Mouse (Mus musculus) lung, postnatal 0 days (tissue): ENCODE measurements around the gene Fam227b. TPM values are rescaled to one million over a fixed set of nuclear protein-coding genes. Genes with fewer than 3 reads are reported as not detected.

Experiments
- ATAC-seq: fragments of 200-750 bp; cut with Nextera tagmentation; 2 replicates; pipeline ENCODE4 v1.8.0; 2017; ENCODE audit warnings: moderate library complexity
- DNase-seq: peaks from one replicate; pipeline ENCODE4 v3.0.0-alpha.2; 2016; ENCODE audit warnings: low spot score
- H3K27ac ChIP-seq: fragments of 300-500 bp; sonication (generic); 2 replicates; pipeline ENCODE4 v1.5.1; 2014; ENCODE audit warnings: antibody characterized with exemption, mild to moderate bottlenecking, low read length, mixed read lengths
- H3K27me3 ChIP-seq: fragments of 300-500 bp; sonication (generic); replicated peaks from 2 replicates; pipeline ENCODE4 v1.6.1; 2014; ENCODE audit warnings: low read length, mixed read lengths; ENCODE audit not compliant: insufficient read depth
- H3K36me3 ChIP-seq: fragments of 300-500 bp; sonication (generic); 2 replicates; pipeline ENCODE4 v1.6.1; 2014; ENCODE audit warnings: low read length, mixed read lengths; ENCODE audit not compliant: insufficient read depth
- H3K4me1 ChIP-seq: fragments of 300-500 bp; sonication (generic); 2 replicates; pipeline ENCODE4 v1.6.1; 2014; ENCODE audit warnings: antibody characterized with exemption, low read depth, low read length, mixed read lengths; ENCODE audit not compliant: insufficient read depth
- H3K4me2 ChIP-seq: fragments of 300-500 bp; sonication (generic); replicated peaks from 2 replicates; pipeline ENCODE4 v1.6.1; 2014; ENCODE audit warnings: low read depth, mild to moderate bottlenecking, low read length, moderate library complexity, mixed read lengths
- H3K4me3 ChIP-seq: fragments of 300-500 bp; sonication (generic); 2 replicates; pipeline ENCODE4 v1.5.1; 2014; ENCODE audit warnings: low read depth, low read length
- H3K9ac ChIP-seq: fragments of 300-500 bp; sonication (generic); replicated peaks from 2 replicates; pipeline ENCODE4 v1.6.1; 2014; ENCODE audit warnings: low read depth, mild to moderate bottlenecking
- H3K9me3 ChIP-seq: fragments of 300-500 bp; sonication (generic); 2 replicates; pipeline ENCODE4 v1.6.1; 2016; ENCODE audit warnings: low read length, mixed read lengths
- CTCF ChIP-seq: IDR thresholded peaks from 2 replicates; pipeline ENCODE4 v1.5.1; 2016; ENCODE audit warnings: antibody characterized with exemption, mild to moderate bottlenecking
- EP300 ChIP-seq: IDR thresholded peaks from 2 replicates; pipeline ENCODE4 v1.6.1; 2016; ENCODE audit warnings: antibody characterized with exemption, mild to moderate bottlenecking, control low read depth
- WGBS: fragments of 180-500 bp; shearing (Covaris S2); extraction: QIAGEN DNeasy Blood & Tissue Kit; methylation state at CpG from one replicate; pipeline ENCODE4 v1.1.7; 2014; 5-methylcytosine and 5-hydroxymethylcytosine counted together
- polyA plus RNA-seq: library from polyadenylated mRNA; unstranded; fragments of >200 nt; fragmentation: Nextera tagmentation; extraction: Ambion mirVana; gene quantifications from 2 replicates; pipeline ENCODE4 v1.2.1, GENCODE M21; 2015

The Fam227b gene
- polyA plus RNA-seq: not detected in 2 replicates

DNA sequence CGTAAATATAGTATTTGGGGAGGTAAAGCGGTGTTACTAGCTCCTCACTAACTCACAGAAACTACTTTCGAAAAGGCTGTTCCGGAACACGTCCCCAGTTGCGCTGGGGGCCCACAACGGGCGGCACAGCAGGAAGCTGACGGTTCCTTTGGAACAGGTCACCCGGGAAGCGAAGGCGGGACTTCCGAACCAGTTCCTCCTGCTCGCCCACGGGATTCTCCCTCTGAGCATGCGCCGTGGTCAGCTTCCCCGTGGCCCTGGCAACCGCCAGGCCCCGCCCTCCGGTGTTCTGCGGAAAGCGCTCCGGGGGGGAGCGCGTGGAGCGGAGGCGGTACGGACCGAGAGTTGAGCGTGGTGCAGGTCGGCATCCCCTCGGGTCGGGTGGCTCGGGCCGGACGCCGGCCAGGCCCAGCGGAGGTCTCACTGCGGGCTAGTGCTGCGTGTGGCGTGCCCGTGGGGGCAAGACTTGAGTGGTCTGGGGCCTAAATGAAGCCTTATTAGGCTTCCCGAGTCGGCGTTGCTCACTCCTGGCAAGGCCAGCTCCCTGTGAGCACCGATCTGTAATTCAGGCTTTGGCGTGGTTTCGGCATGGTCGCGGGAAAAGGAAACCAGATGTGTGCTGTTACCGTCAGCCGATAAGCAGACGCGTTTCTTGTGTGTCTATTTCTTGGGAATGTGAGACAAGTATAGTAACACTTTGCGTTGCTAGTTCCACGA is at the start of gene Fam227b, which contains the start of gene Dtwd1:
Fam227b (minus strand) TSS at position 150 of the 717 bp plus-strand sequence.
Dtwd1 (plus strand) TSS at position 287 of the 717 bp plus-strand sequence.
- Histone ChIP-seq H3K9me3 (no peaks in the 10 kb centered on the region), H3K9ac (peak within 1 kb of the TSS; percentile 83), H3K36me3 (no peaks in the 10 kb centered on the region), H3K4me2 (peak within 1 kb of the TSS; percentile 63), H3K4me3 (peak within 1 kb of the TSS; percentile 79), H3K27me3 (no peaks in the 10 kb centered on the region), H3K4me1 (no peaks in the 10 kb centered on the region), H3K27ac (peak within 1 kb of the TSS; percentile 97)
- peak; percentile 99 for DNase-seq
- TF ChIP-seq EP300 (no peak; the same call in 1 of the 2 replicates), CTCF (no peak)
- peak; percentile 98 for ATAC-seq
- WGBS: under 1% methylated on average over 57 of the region's 57 CpGs

DNA sequence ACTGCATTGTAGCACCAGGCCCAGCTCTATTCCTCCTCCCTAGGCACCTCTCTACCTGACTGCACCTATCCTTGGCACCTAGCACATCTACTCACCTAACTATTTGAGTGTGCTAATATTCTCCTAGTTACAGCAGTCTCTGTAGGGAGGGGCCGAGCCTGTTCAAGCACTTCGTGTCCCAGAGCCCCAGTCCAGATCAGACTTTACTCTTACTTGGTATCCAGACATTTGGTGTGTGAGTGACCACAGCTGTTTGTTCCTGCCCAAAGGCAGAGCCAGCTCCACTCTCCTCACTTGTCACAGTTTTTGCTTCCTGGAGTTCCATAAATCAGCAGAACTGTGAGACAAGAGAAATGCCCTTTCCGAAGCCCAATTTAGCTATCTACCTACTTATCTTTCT is 47.2 kb upstream of the Fam227b start:
- H3K9me3 ChIP-seq: no peaks in the 10 kb centered on the region
- H3K4me1 ChIP-seq: no peaks in the 10 kb centered on the region
- DNase-seq (peak; percentile 51), ATAC-seq (peak; percentile 48; the same call in 1 of the 2 replicates)
- H3K4me3 ChIP-seq: no peak overlapping the region
- no peak overlapping the region for H3K4me2 ChIP-seq
- TF ChIP-seq CTCF: no peak
- TF ChIP-seq EP300: no peak
- WGBS: 67% methylated on average over 3 of the region's 3 CpGs
- H3K9ac ChIP-seq: no peak overlapping the region
- no peaks in the 10 kb centered on the region for H3K27me3 ChIP-seq
- H3K36me3 ChIP-seq: no peaks in the 10 kb centered on the region
- H3K27ac ChIP-seq: no peak overlapping the region

DNA sequence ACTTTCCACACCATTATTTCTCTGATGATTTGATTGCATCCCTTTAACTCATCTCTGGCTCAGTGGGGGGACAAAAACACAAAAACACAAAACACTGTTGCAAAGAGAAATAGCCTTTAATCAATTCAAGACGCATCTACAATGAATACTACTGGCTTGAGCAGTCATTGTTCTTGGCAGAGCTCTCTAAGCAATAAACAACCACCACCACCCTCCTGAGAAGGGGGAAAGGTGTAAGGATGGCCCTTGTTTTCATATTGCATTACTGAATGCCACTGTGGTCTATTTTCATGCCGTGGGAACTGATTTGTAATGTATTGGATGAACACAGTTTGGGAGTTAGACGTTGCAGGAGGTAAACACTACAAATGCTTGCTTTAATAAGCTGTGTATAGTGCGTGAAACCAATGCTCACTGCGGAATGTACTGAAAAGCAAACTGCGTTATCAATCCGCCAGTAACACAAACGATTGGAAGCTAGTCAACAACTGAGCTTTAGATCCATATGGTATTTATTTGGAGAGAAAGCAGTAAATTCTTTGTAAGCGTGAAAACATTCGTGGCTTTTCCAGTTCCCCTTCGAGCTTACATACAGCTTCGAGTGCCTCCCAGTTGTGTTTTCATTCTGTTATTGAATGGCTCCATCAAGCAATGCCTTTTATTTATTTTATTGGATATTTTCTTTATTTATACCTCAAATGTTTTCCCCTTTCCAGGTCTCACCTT is 44.0 kb upstream of the Fam227b start:
- DNase-seq (no peak), ATAC-seq (no peak)
- WGBS: 73% methylated on average over 12 of the region's 12 CpGs
- Histone ChIP-seq H3K9me3 (no peaks in the 10 kb centered on the region), H3K27me3 (no peaks in the 10 kb centered on the region), H3K9ac (no peak overlapping the region), H3K4me3 (no peak overlapping the region), H3K4me1 (no peaks in the 10 kb centered on the region), H3K4me2 (no peak overlapping the region), H3K27ac (no peak overlapping the region), H3K36me3 (no peaks in the 10 kb centered on the region)
- no peak for TF ChIP-seq EP300
- no peak for TF ChIP-seq CTCF

DNA sequence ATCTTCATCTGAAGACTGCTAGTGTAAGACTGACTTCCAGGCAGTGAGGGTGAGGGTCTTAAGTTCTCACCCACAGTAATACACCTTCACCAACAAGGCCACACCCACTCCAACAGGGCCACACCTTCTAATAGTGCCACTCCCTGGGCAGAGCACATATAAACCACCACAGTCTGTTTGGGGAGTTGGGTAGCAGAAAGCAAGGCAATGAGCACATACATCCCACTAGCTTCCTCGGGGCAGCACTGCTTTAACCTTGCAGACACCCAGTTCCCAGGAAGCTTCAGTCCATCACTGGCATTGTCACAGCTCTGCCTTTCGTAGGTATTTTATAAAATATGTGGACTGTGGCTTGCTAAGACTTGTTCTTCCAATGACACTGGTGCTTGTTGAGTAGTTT is 40.3 kb upstream of the Fam227b start:
- Histone ChIP-seq H3K4me1 (no peaks in the 10 kb centered on the region), H3K9me3 (no peaks in the 10 kb centered on the region), H3K27me3 (no peaks in the 10 kb centered on the region), H3K27ac (no peak overlapping the region), H3K4me3 (no peak overlapping the region), H3K9ac (no peak overlapping the region), H3K4me2 (no peak overlapping the region), H3K36me3 (no peaks in the 10 kb centered on the region)
- 83% methylated on average over 2 of the region's 2 CpGs for WGBS
- TF ChIP-seq EP300 (no peak), CTCF (no peak)
- no peak for DNase-seq
- no peak for ATAC-seq

DNA sequence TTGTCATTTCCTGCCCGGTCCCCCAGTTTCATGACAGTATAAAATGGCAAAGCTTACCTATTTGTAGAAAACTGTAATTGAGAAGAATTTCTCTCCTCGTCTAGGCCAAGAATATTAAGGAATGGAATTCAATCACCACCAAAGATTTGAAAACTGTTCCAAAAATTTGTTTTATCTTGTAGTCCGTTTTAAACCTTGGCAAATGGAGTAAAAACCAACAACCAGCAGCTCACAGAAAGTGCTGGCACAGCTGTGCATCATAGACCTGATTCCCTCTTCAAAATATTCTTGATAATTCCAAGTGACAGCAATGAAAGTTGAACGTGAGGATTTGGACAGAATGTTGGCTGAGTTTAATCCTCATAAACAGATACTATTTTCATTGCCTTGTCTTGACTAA is 39.5 kb upstream of the Fam227b start:
- TF ChIP-seq CTCF: no peak
- no peak for TF ChIP-seq EP300
- Histone ChIP-seq H3K4me2 (no peak overlapping the region), H3K27ac (no peak overlapping the region), H3K9ac (no peak overlapping the region), H3K36me3 (no peaks in the 10 kb centered on the region), H3K27me3 (no peaks in the 10 kb centered on the region), H3K4me3 (no peak overlapping the region), H3K9me3 (no peaks in the 10 kb centered on the region), H3K4me1 (no peaks in the 10 kb centered on the region)
- 53% methylated on average over 4 of the region's 4 CpGs for whole genome bisulfite sequencing
- no peak for DNase-seq
- no peak for ATAC-seq

DNA sequence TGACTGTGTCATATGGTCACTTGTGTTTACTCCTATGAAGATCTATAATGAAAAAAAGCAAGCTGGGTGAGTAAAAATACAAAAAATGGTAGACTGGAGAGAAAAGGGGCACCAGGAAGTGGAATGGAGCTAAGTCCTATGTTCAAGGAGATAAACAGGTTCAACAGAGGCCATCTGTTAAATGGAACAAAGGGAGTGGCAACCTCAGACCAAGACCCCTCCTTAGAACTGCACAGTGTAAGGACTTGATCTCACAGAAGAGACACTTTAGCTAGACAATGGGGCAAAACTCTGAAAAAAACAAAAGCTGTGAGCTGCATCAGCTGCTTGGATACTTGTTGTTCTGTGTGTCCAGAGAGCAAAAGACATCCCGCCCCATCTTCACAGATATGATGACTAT is 19.6 kb upstream of the Fam227b start:
- 97% methylated on average over 1 of the region's 1 CpGs for WGBS
- Histone ChIP-seq H3K27me3 (no peaks in the 10 kb centered on the region), H3K27ac (no peak overlapping the region), H3K4me2 (no peak overlapping the region), H3K9ac (no peak overlapping the region), H3K9me3 (no peaks in the 10 kb centered on the region), H3K4me3 (no peak overlapping the region), H3K36me3 (no peaks in the 10 kb centered on the region), H3K4me1 (no peaks in the 10 kb centered on the region)
- ATAC-seq (no peak), DNase-seq (no peak)
- no peak for TF ChIP-seq EP300
- no peak for TF ChIP-seq CTCF
